Mouse (Mus musculus) neural tube, embryonic 13.5 days (tissue): ENCODE measurements around the gene Cttnbp2nl. TPM values are rescaled to one million over a fixed set of nuclear protein-coding genes. Genes with fewer than 3 reads are reported as not detected.
A peak's percentile ranks its signal among the peaks of the same experiment; 100 is the strongest.

Experiments used
- ATAC-seq: fragments of 200-750 bp; cut with Nextera tagmentation; 2 replicates; pipeline ENCODE4 v1.8.0; 2017; ENCODE audit warnings: low read depth, mild to moderate bottlenecking, moderate TSS enrichment, moderate library complexity
- H3K27ac ChIP-seq: fragments of 300-500 bp; sonication (generic); replicated peaks from 2 replicates; pipeline ENCODE4 v1.5.1; 2015; ENCODE audit warnings: moderate library complexity, mild to moderate bottlenecking, inconsistent platforms
- H3K27me3 ChIP-seq: fragments of 300-500 bp; sonication (generic); 2 replicates; pipeline ENCODE4 v1.6.1; 2015; ENCODE audit warnings: mild to moderate bottlenecking, inconsistent platforms
- H3K36me3 ChIP-seq: fragments of 300-500 bp; sonication (generic); 2 replicates; pipeline ENCODE4 v1.6.1; 2015; ENCODE audit warnings: mild to moderate bottlenecking, inconsistent platforms
- H3K4me1 ChIP-seq: fragments of 300-500 bp; sonication (generic); replicated peaks from 2 replicates; pipeline ENCODE4 v1.6.1; 2015; ENCODE audit warnings: inconsistent platforms
- H3K4me2 ChIP-seq: fragments of 300-500 bp; sonication (generic); 2 replicates; pipeline ENCODE4 v1.6.1; 2015; ENCODE audit warnings: inconsistent platforms, mild to moderate bottlenecking, moderate library complexity
- H3K4me3 ChIP-seq: fragments of 300-500 bp; sonication (generic); 2 replicates; pipeline ENCODE4 v1.5.1; 2015; ENCODE audit warnings: mild to moderate bottlenecking, inconsistent platforms
- H3K9ac ChIP-seq: fragments of 300-500 bp; sonication (generic); 2 replicates; pipeline ENCODE4 v1.6.1; 2015; ENCODE audit warnings: moderate library complexity, mild to moderate bottlenecking, inconsistent platforms
- H3K9me3 ChIP-seq: fragments of 300-500 bp; sonication (generic); 2 replicates; pipeline ENCODE4 v1.6.1; 2016; ENCODE audit warnings: inconsistent platforms
- WGBS: fragments of 180-500 bp; shearing (Covaris S2); methylation state at CpG from one replicate; pipeline ENCODE4 v1.1.7; 2015; 5-methylcytosine and 5-hydroxymethylcytosine counted together
- polyA plus RNA-seq: library from polyadenylated mRNA; unstranded; fragments of >200 nt; fragmentation: Nextera tagmentation; extraction: Ambion mirVana; gene quantifications from 2 replicates; pipeline ENCODE4 v1.2.1, GENCODE M21; 2015

Gene Cttnbp2nl
- polyA plus RNA-seq, 1 experiment from 2014 or later = 52.8 TPM

- Histone ChIP-seq H3K4me3 (no peak overlapping the region), H3K36me3 (no peaks in the 10 kb centered on the region), H3K4me2 (no peak overlapping the region), H3K4me1 (peaks cover 7% of the 10 kb centered on the region), H3K27ac (no peak overlapping the region), H3K9me3 (no peaks in the 10 kb centered on the region), H3K9ac (no peak overlapping the region), H3K27me3 (no peaks in the 10 kb centered on the region)
- peak; percentile 93 for ATAC-seq
- 24% methylated on average over 7 of the region's 7 CpGs for WGBS
Measured at GRCm38 (mm10) chr3:105078231-105078826, 25.4 kb upstream of the Cttnbp2nl start.

GRCm38 (mm10) chr3:105075796-105076195 is 22.9 kb upstream of the Cttnbp2nl start:
- Histone ChIP-seq H3K27me3 (no peaks in the 10 kb centered on the region), H3K4me2 (no peak overlapping the region), H3K9me3 (no peaks in the 10 kb centered on the region), H3K9ac (no peak overlapping the region), H3K27ac (no peak overlapping the region), H3K4me1 (peaks cover 7% of the 10 kb centered on the region), H3K4me3 (no peak overlapping the region), H3K36me3 (no peaks in the 10 kb centered on the region)
- WGBS = 92% methylated on average over 5 of the region's 5 CpGs
- ATAC-seq = no peak

- no peak overlapping the region for H3K27ac ChIP-seq
- H3K36me3 ChIP-seq = no peaks in the 10 kb centered on the region
- H3K4me1 ChIP-seq = no peaks in the 10 kb centered on the region
- H3K27me3 ChIP-seq = no peaks in the 10 kb centered on the region
- 91% methylated on average over 10 of the region's 10 CpGs for WGBS
- H3K4me3 ChIP-seq = no peak overlapping the region
- H3K9me3 ChIP-seq = no peaks in the 10 kb centered on the region
- H3K9ac ChIP-seq = no peak overlapping the region
- ATAC-seq = no peak
- H3K4me2 ChIP-seq = no peak overlapping the region
Measured at GRCm38 (mm10) chr3:105072536-105072935, 19.6 kb upstream of the Cttnbp2nl start.

- Histone ChIP-seq H3K4me2 (no peak overlapping the region), H3K27ac (no peak overlapping the region), H3K4me1 (no peaks in the 10 kb centered on the region), H3K4me3 (no peak overlapping the region), H3K9ac (no peak overlapping the region), H3K36me3 (no peaks in the 10 kb centered on the region), H3K27me3 (no peaks in the 10 kb centered on the region), H3K9me3 (no peaks in the 10 kb centered on the region)
- ATAC-seq = no peak
- WGBS = 94% methylated on average over 5 of the region's 5 CpGs
Measured at GRCm38 (mm10) chr3:105071251-105071650, 18.3 kb upstream of the Cttnbp2nl start.

- H3K4me3 ChIP-seq = no peak overlapping the region
- H3K27me3 ChIP-seq = no peaks in the 10 kb centered on the region
- H3K9ac ChIP-seq = no peak overlapping the region
- no peak overlapping the region for H3K27ac ChIP-seq
- no peaks in the 10 kb centered on the region for H3K9me3 ChIP-seq
- 82% methylated on average over 8 of the region's 8 CpGs for WGBS
- H3K36me3 ChIP-seq = no peaks in the 10 kb centered on the region
- H3K4me2 ChIP-seq = no peak overlapping the region
- H3K4me1 ChIP-seq = no peaks in the 10 kb centered on the region
- ATAC-seq = no peak
Measured at GRCm38 (mm10) chr3:105070553-105070952, 17.6 kb upstream of the Cttnbp2nl start.

GRCm38 (mm10) chr3:105066544-105066943 is 13.6 kb upstream of the Cttnbp2nl start, which contains the start of gene 4930564D02Rik:
4930564D02Rik (plus strand) TSS chr3:105066844.
- no peak within 1 kb of the TSS for H3K4me2 ChIP-seq
- H3K4me3 ChIP-seq = no peak within 1 kb of the TSS
- no peaks in the 10 kb centered on the region for H3K36me3 ChIP-seq
- H3K9ac ChIP-seq = no peak within 1 kb of the TSS
- H3K9me3 ChIP-seq = no peaks in the 10 kb centered on the region
- ATAC-seq = no peak
- H3K27ac ChIP-seq = no peak within 1 kb of the TSS
- H3K27me3 ChIP-seq = peaks cover 3% of the 10 kb centered on the region; the same call in 1 of the 2 replicates
- no peaks in the 10 kb centered on the region for H3K4me1 ChIP-seq
- 83% methylated on average over 10 of the region's 10 CpGs for WGBS

GRCm38 (mm10) chr3:105062676-105063075 is 9.7 kb upstream of the Cttnbp2nl start:
- Histone ChIP-seq H3K27ac (no peak overlapping the region), H3K9ac (no peak overlapping the region), H3K27me3 (peaks cover 14% of the 10 kb centered on the region; the same call in 1 of the 2 replicates), H3K4me2 (no peak overlapping the region), H3K4me1 (peaks cover 6% of the 10 kb centered on the region), H3K9me3 (no peaks in the 10 kb centered on the region), H3K4me3 (no peak overlapping the region), H3K36me3 (no peaks in the 10 kb centered on the region)
- no peak for ATAC-seq
- WGBS = 82% methylated on average over 9 of the region's 9 CpGs

- ATAC-seq = no peak
- H3K27me3 ChIP-seq = peaks cover 14% of the 10 kb centered on the region; the same call in 1 of the 2 replicates
- H3K27ac ChIP-seq = no peak overlapping the region
- peaks cover 6% of the 10 kb centered on the region for H3K4me1 ChIP-seq
- 88% methylated on average over 1 of the region's 1 CpGs for WGBS
- H3K4me3 ChIP-seq = no peak overlapping the region
- no peak overlapping the region for H3K4me2 ChIP-seq
- H3K9me3 ChIP-seq = no peaks in the 10 kb centered on the region
- no peaks in the 10 kb centered on the region for H3K36me3 ChIP-seq
- no peak overlapping the region for H3K9ac ChIP-seq
Measured at GRCm38 (mm10) chr3:105061991-105062390, 9.0 kb upstream of the Cttnbp2nl start.

GRCm38 (mm10) chr3:105061496-105061895 is 8.6 kb upstream of the Cttnbp2nl start:
- no peak for ATAC-seq
- WGBS = 82% methylated on average over 3 of the region's 3 CpGs

GRCm38 (mm10) chr3:105060992-105061391 is 8.0 kb upstream of the Cttnbp2nl start:
- 59% methylated on average over 6 of the region's 6 CpGs for WGBS

More at GRCm38 (mm10) chr3:105061496-105061895, 8.6 kb upstream of the Cttnbp2nl start:
- no peak overlapping the region for H3K4me3 ChIP-seq
- H3K4me2 ChIP-seq = no peak overlapping the region
- peaks cover 14% of the 10 kb centered on the region; the same call in 1 of the 2 replicates for H3K27me3 ChIP-seq
- no peak overlapping the region for H3K9ac ChIP-seq
- peaks cover 6% of the 10 kb centered on the region for H3K4me1 ChIP-seq
- no peaks in the 10 kb centered on the region for H3K9me3 ChIP-seq
- H3K27ac ChIP-seq = no peak overlapping the region
- H3K36me3 ChIP-seq = no peaks in the 10 kb centered on the region

GRCm38 (mm10) chr3:105059911-105060310 is 7.0 kb upstream of the Cttnbp2nl start:
- peaks cover 6% of the 10 kb centered on the region for H3K4me1 ChIP-seq
- H3K9me3 ChIP-seq = no peaks in the 10 kb centered on the region
- H3K4me2 ChIP-seq = no peak overlapping the region
- peaks cover 14% of the 10 kb centered on the region; the same call in 1 of the 2 replicates for H3K27me3 ChIP-seq
- WGBS = 84% methylated on average over 7 of the region's 7 CpGs
- H3K27ac ChIP-seq = no peak overlapping the region
- ATAC-seq = no peak
- no peak overlapping the region for H3K9ac ChIP-seq
- no peaks in the 10 kb centered on the region for H3K36me3 ChIP-seq
- no peak overlapping the region for H3K4me3 ChIP-seq

More at GRCm38 (mm10) chr3:105060992-105061391, 8.0 kb upstream of the Cttnbp2nl start:
- H3K36me3 ChIP-seq = no peaks in the 10 kb centered on the region
- peaks cover 14% of the 10 kb centered on the region; the same call in 1 of the 2 replicates for H3K27me3 ChIP-seq
- H3K4me2 ChIP-seq = no peak overlapping the region
- no peak overlapping the region for H3K9ac ChIP-seq
- no peak overlapping the region for H3K4me3 ChIP-seq
- peaks cover 6% of the 10 kb centered on the region for H3K4me1 ChIP-seq
- no peak for ATAC-seq
- H3K9me3 ChIP-seq = no peaks in the 10 kb centered on the region
- H3K27ac ChIP-seq = no peak overlapping the region

GRCm38 (mm10) chr3:105058627-105059513 is 5.9 kb upstream of the Cttnbp2nl start:
- Histone ChIP-seq H3K9me3 (no peaks in the 10 kb centered on the region), H3K4me3 (peak overlapping the region; percentile 26), H3K36me3 (no peaks in the 10 kb centered on the region), H3K27me3 (peaks cover 14% of the 10 kb centered on the region; the same call in 1 of the 2 replicates), H3K4me2 (peak overlapping the region; percentile 57), H3K27ac (no peak overlapping the region), H3K9ac (peak overlapping the region; percentile 65), H3K4me1 (peaks cover 6% of the 10 kb centered on the region)
- ATAC-seq = peak; percentile 66
- 18% methylated on average over 25 of the region's 25 CpGs for WGBS
